Mouse (Mus musculus) kidney, postnatal 0 days (tissue): ENCODE data around the gene Ubald2. TPM values are rescaled to one million over a fixed set of nuclear protein-coding genes. Genes with fewer than 3 reads are reported as not detected.

ENCODE experiments used
- ATAC-seq: fragments of 200-750 bp; cut with Nextera tagmentation; replicated peaks from 2 replicates; pipeline ENCODE4 v1.8.0; 2017; ENCODE audit warnings: low read depth, moderate number of reproducible peaks, moderate TSS enrichment, moderate library complexity; ENCODE audit not compliant: low FRiP score
- DNase-seq: peaks from one replicate; pipeline ENCODE4 v3.0.0-alpha.2; 2016; ENCODE audit warnings: low spot score
- H3K27ac ChIP-seq: fragments of 300-500 bp; sonication (generic); 2 replicates; pipeline ENCODE4 v1.5.1; 2014; ENCODE audit warnings: mild to moderate bottlenecking
- H3K27me3 ChIP-seq: fragments of 300-500 bp; sonication (generic); 2 replicates; pipeline ENCODE4 v1.6.1; 2014; ENCODE audit warnings: low read length, mixed read lengths; ENCODE audit not compliant: insufficient read depth
- H3K36me3 ChIP-seq: fragments of 300-500 bp; sonication (generic); 2 replicates; pipeline ENCODE4 v1.6.1; 2014; ENCODE audit warnings: low read length, mixed read lengths; ENCODE audit not compliant: insufficient read depth
- H3K4me1 ChIP-seq: fragments of 300-500 bp; sonication (generic); replicated peaks from 2 replicates; pipeline ENCODE4 v1.6.1; 2014; ENCODE audit warnings: antibody characterized with exemption, low read length, mixed read lengths; ENCODE audit not compliant: insufficient read depth
- H3K4me2 ChIP-seq: fragments of 300-500 bp; sonication (generic); 2 replicates; pipeline ENCODE4 v1.6.1; 2014; ENCODE audit warnings: mild to moderate bottlenecking, low read length, moderate library complexity, mixed read lengths
- H3K4me3 ChIP-seq: fragments of 300-500 bp; sonication (generic); replicated peaks from 2 replicates; pipeline ENCODE4 v1.5.1; 2014; ENCODE audit warnings: low read depth, low read length
- H3K9ac ChIP-seq: fragments of 300-500 bp; sonication (generic); 2 replicates; pipeline ENCODE4 v1.6.1; 2014; ENCODE audit warnings: low read depth, low read length
- H3K9me3 ChIP-seq: fragments of 300-500 bp; sonication (generic); replicated peaks from 2 replicates; pipeline ENCODE4 v1.6.1; 2016; ENCODE audit warnings: low read length, inconsistent platforms, mixed read lengths
- CTCF ChIP-seq: IDR thresholded peaks from 2 replicates; pipeline ENCODE4 v1.5.1; 2016; ENCODE audit warnings: antibody characterized with exemption, low read depth, mild to moderate bottlenecking, moderate library complexity
- WGBS: fragments of 180-500 bp; shearing (Covaris S2); extraction: QIAGEN DNeasy Blood & Tissue Kit; methylation state at CpG from one replicate; pipeline ENCODE4 v1.1.7; 2014; 5-methylcytosine and 5-hydroxymethylcytosine counted together
- polyA plus RNA-seq: library from polyadenylated mRNA; unstranded; fragments of >200 nt; fragmentation: Nextera tagmentation; extraction: Ambion mirVana; gene quantifications from 2 replicates; pipeline ENCODE4 v1.2.1, GENCODE M21; 2015

The Ubald2 gene
- polyA plus RNA-seq, 1 experiment from 2014 or later = 53.5 TPM

- no peak overlapping the region for H3K9ac ChIP-seq
These were observed 2.9 kb downstream of the Ubald2 start for GRCm38 (mm10) chr11:116436725-116437331.

GRCm38 (mm10) chr11:116437541-116437940 is 3.6 kb downstream of the Ubald2 start:
- peak overlapping the region; percentile 39; the same call in 1 of the 2 replicates for H3K27ac ChIP-seq
- WGBS = 81% methylated on average over 11 of the region's 11 CpGs
- peak overlapping the region; percentile 31; the same call in 1 of the 2 replicates for H3K9ac ChIP-seq

More at GRCm38 (mm10) chr11:116436725-116437331, 2.9 kb downstream of the Ubald2 start:
- Histone ChIP-seq H3K4me3 (no peak overlapping the region), H3K27ac (peak overlapping the region; percentile 39; the same call in 1 of the 2 replicates), H3K27me3 (no peaks in the 10 kb centered on the region), H3K4me1 (peaks cover 20% of the 10 kb centered on the region), H3K36me3 (peaks cover 16% of the 10 kb centered on the region), H3K4me2 (peak overlapping the region; percentile 73), H3K9me3 (no peaks in the 10 kb centered on the region)
- DNase-seq = no peak
- ATAC-seq = no peak
- 52% methylated on average over 4 of the region's 4 CpGs for WGBS
- TF ChIP-seq CTCF = no peak

GRCm38 (mm10) chr11:116439269-116440240 is 5.7 kb downstream of the Ubald2 start:
- no peaks in the 10 kb centered on the region for H3K9me3 ChIP-seq
- H3K9ac ChIP-seq = no peak overlapping the region
- no peak overlapping the region for H3K4me3 ChIP-seq
- no peak overlapping the region for H3K4me2 ChIP-seq
- H3K27me3 ChIP-seq = no peaks in the 10 kb centered on the region
- H3K4me1 ChIP-seq = peaks cover 20% of the 10 kb centered on the region
- peaks cover 16% of the 10 kb centered on the region for H3K36me3 ChIP-seq
- peak overlapping the region; percentile 60 for H3K27ac ChIP-seq
- no peak for TF ChIP-seq CTCF
- DNase-seq (no peak), ATAC-seq (no peak)
- 66% methylated on average over 19 of the region's 19 CpGs for WGBS

More at GRCm38 (mm10) chr11:116437541-116437940, 3.6 kb downstream of the Ubald2 start:
- no peaks in the 10 kb centered on the region for H3K9me3 ChIP-seq
- no peak for TF ChIP-seq CTCF
- H3K4me1 ChIP-seq = peaks cover 20% of the 10 kb centered on the region
- DNase-seq (no peak), ATAC-seq (no peak)
- peaks cover 16% of the 10 kb centered on the region for H3K36me3 ChIP-seq
- H3K4me2 ChIP-seq = 0 out of 2 replicates have a peak overlapping the region, but pooled peaks have one; percentile 73
- H3K27me3 ChIP-seq = no peaks in the 10 kb centered on the region
- no peak overlapping the region for H3K4me3 ChIP-seq

- Histone ChIP-seq H3K36me3 (peaks cover 16% of the 10 kb centered on the region), H3K4me2 (no peak overlapping the region), H3K9ac (no peak overlapping the region), H3K4me3 (no peak overlapping the region), H3K9me3 (no peaks in the 10 kb centered on the region), H3K4me1 (peaks cover 17% of the 10 kb centered on the region; the same call in 1 of the 2 replicates), H3K27me3 (no peaks in the 10 kb centered on the region), H3K27ac (peak overlapping the region; percentile 60)
- DNase-seq = no peak
- 53% methylated on average over 7 of the region's 7 CpGs for WGBS
- no peak; the same call in 1 of the 2 replicates for ATAC-seq
- no peak for TF ChIP-seq CTCF
These were observed 6.6 kb downstream of the Ubald2 start for GRCm38 (mm10) chr11:116440408-116441068.

GRCm38 (mm10) chr11:116442129-116442866 is 8.4 kb downstream of the Ubald2 start:
- no peak overlapping the region for H3K9ac ChIP-seq
- ATAC-seq (no peak), DNase-seq (no peak)
- no peaks in the 10 kb centered on the region for H3K27me3 ChIP-seq
- no peaks in the 10 kb centered on the region for H3K9me3 ChIP-seq
- 77% methylated on average over 15 of the region's 15 CpGs for WGBS
- H3K27ac ChIP-seq = no peak overlapping the region
- H3K4me2 ChIP-seq = no peak overlapping the region
- H3K36me3 ChIP-seq = peaks cover 13% of the 10 kb centered on the region
- H3K4me1 ChIP-seq = peaks cover 10% of the 10 kb centered on the region; the same call in 1 of the 2 replicates
- no peak overlapping the region for H3K4me3 ChIP-seq
- no peak for TF ChIP-seq CTCF
